Mouse (Mus musculus) midbrain, embryonic 11.5 days (tissue): Measurements from ENCODE around the gene Fnip2. TPM values are rescaled to one million over a fixed set of nuclear protein-coding genes. Genes with fewer than 3 reads are reported as not detected.

Experiments
- ATAC-seq: fragments of 200-750 bp; cut with Nextera tagmentation; 2 replicates; pipeline ENCODE4 v1.8.0; 2017; ENCODE audit warnings: moderate TSS enrichment, moderate library complexity; ENCODE audit not compliant: low FRiP score
- DNase-seq: peaks from one replicate; pipeline ENCODE4 v3.0.0; 2015; ENCODE audit warnings: low spot score; ENCODE audit errors: missing footprints
- H3K27ac ChIP-seq: fragments of 300-500 bp; sonication (generic); 2 replicates; pipeline ENCODE4 v1.5.1; 2014; ENCODE audit warnings: low read depth, low read length
- H3K27me3 ChIP-seq: fragments of 300-500 bp; sonication (generic); 2 replicates; pipeline ENCODE4 v1.6.1; 2014; ENCODE audit warnings: mild to moderate bottlenecking, low read length, moderate library complexity, mixed read lengths; ENCODE audit not compliant: control insufficient read depth, insufficient read depth
- H3K36me3 ChIP-seq: fragments of 300-500 bp; sonication (generic); 2 replicates; pipeline ENCODE4 v1.6.1; 2014; ENCODE audit warnings: mild to moderate bottlenecking, low read length, moderate library complexity, mixed read lengths; ENCODE audit not compliant: control insufficient read depth, insufficient read depth
- H3K4me1 ChIP-seq: fragments of 300-500 bp; sonication (generic); 2 replicates; pipeline ENCODE4 v1.6.1; 2014; ENCODE audit warnings: low read length; ENCODE audit not compliant: control insufficient read depth, insufficient read depth
- H3K4me2 ChIP-seq: fragments of 300-500 bp; sonication (generic); 2 replicates; pipeline ENCODE4 v1.6.1; 2014; ENCODE audit warnings: mild to moderate bottlenecking, moderate library complexity
- H3K4me3 ChIP-seq: fragments of 300-500 bp; sonication (generic); 2 replicates; pipeline ENCODE4 v1.5.1; 2014; ENCODE audit warnings: low read depth, low read length
- H3K9ac ChIP-seq: fragments of 300-500 bp; sonication (generic); 2 replicates; pipeline ENCODE4 v1.6.1; 2014; ENCODE audit warnings: low read length
- H3K9me3 ChIP-seq: fragments of 300-500 bp; sonication (generic); 2 replicates; pipeline ENCODE4 v1.6.1; 2016; ENCODE audit warnings: low read length; ENCODE audit not compliant: control insufficient read depth
- WGBS: fragments of 180-500 bp; shearing (Covaris S2); extraction: QIAGEN DNeasy Blood & Tissue Kit; methylation state at CpG from one replicate; pipeline ENCODE4 v1.1.7; 2014; 5-methylcytosine and 5-hydroxymethylcytosine counted together
- polyA plus RNA-seq: library from polyadenylated mRNA; unstranded; fragments of >200 nt; fragmentation: Nextera tagmentation; extraction: Ambion mirVana; gene quantifications from 2 replicates; pipeline ENCODE4 v1.2.1, GENCODE M21; 2014

Gene Fnip2
- polyA plus RNA-seq, 1 experiment from 2014 or later, result 4.9 TPM

- WGBS, result 95% methylated on average over 6 of the region's 6 CpGs
- no peaks in the 10 kb centered on the region for H3K36me3 ChIP-seq
- no peak overlapping the region for H3K4me3 ChIP-seq
- H3K27ac ChIP-seq, result no peak overlapping the region
- no peak overlapping the region for H3K4me2 ChIP-seq
- no peak overlapping the region for H3K9ac ChIP-seq
- H3K4me1 ChIP-seq, result no peaks in the 10 kb centered on the region
- no peaks in the 10 kb centered on the region for H3K9me3 ChIP-seq
- peak; percentile 41 for DNase-seq
- ATAC-seq, result no peak
- H3K27me3 ChIP-seq, result no peaks in the 10 kb centered on the region
Measured at GRCm38 (mm10) chr3:79555061-79555460, 12.5 kb downstream of the Fnip2 start.

GRCm38 (mm10) chr3:79553779-79554178 lies 13.8 kb downstream of the Fnip2 start:
- Histone ChIP-seq H3K4me1 (no peaks in the 10 kb centered on the region), H3K4me3 (no peak overlapping the region), H3K9me3 (no peaks in the 10 kb centered on the region), H3K36me3 (no peaks in the 10 kb centered on the region), H3K27me3 (no peaks in the 10 kb centered on the region), H3K4me2 (no peak overlapping the region), H3K9ac (no peak overlapping the region), H3K27ac (no peak overlapping the region)
- WGBS, result 92% methylated on average over 3 of the region's 3 CpGs
- ATAC-seq, result no peak
- DNase-seq, result no peak

GRCm38 (mm10) chr3:79551826-79552552 lies 15.6 kb downstream of the Fnip2 start:
- Histone ChIP-seq H3K4me2 (no peak overlapping the region), H3K27me3 (no peaks in the 10 kb centered on the region), H3K36me3 (no peaks in the 10 kb centered on the region), H3K9me3 (no peaks in the 10 kb centered on the region), H3K27ac (no peak overlapping the region), H3K4me3 (no peak overlapping the region), H3K9ac (no peak overlapping the region), H3K4me1 (no peaks in the 10 kb centered on the region)
- DNase-seq (no peak), ATAC-seq (no peak)
- WGBS, result 88% methylated on average over 10 of the region's 10 CpGs

- DNase-seq (no peak), ATAC-seq (no peak)
- Histone ChIP-seq H3K4me2 (no peak overlapping the region), H3K4me1 (no peaks in the 10 kb centered on the region), H3K9me3 (no peaks in the 10 kb centered on the region), H3K36me3 (no peaks in the 10 kb centered on the region), H3K4me3 (no peak overlapping the region), H3K27me3 (no peaks in the 10 kb centered on the region), H3K27ac (no peak overlapping the region), H3K9ac (no peak overlapping the region)
- WGBS, result 94% methylated on average over 8 of the region's 8 CpGs
Measured at GRCm38 (mm10) chr3:79549751-79550393, 17.7 kb downstream of the Fnip2 start.

GRCm38 (mm10) chr3:79548681-79549437 lies 18.7 kb downstream of the Fnip2 start:
- DNase-seq (no peak), ATAC-seq (no peak)
- H3K4me3 ChIP-seq, result no peak overlapping the region
- no peak overlapping the region for H3K27ac ChIP-seq
- H3K4me2 ChIP-seq, result no peak overlapping the region
- H3K4me1 ChIP-seq, result no peaks in the 10 kb centered on the region
- no peak overlapping the region for H3K9ac ChIP-seq
- H3K27me3 ChIP-seq, result no peaks in the 10 kb centered on the region
- H3K9me3 ChIP-seq, result no peaks in the 10 kb centered on the region
- WGBS, result 87% methylated on average over 17 of the region's 17 CpGs
- no peaks in the 10 kb centered on the region for H3K36me3 ChIP-seq

GRCm38 (mm10) chr3:79542585-79542984 lies 25.0 kb downstream of the Fnip2 start:
- Histone ChIP-seq H3K4me2 (no peak overlapping the region), H3K36me3 (no peaks in the 10 kb centered on the region), H3K27me3 (no peaks in the 10 kb centered on the region), H3K4me1 (no peaks in the 10 kb centered on the region), H3K9ac (no peak overlapping the region), H3K27ac (no peak overlapping the region), H3K4me3 (no peak overlapping the region), H3K9me3 (no peaks in the 10 kb centered on the region)
- DNase-seq (no peak), ATAC-seq (no peak)
- WGBS, result 46% methylated on average over 6 of the region's 6 CpGs

DNA sequence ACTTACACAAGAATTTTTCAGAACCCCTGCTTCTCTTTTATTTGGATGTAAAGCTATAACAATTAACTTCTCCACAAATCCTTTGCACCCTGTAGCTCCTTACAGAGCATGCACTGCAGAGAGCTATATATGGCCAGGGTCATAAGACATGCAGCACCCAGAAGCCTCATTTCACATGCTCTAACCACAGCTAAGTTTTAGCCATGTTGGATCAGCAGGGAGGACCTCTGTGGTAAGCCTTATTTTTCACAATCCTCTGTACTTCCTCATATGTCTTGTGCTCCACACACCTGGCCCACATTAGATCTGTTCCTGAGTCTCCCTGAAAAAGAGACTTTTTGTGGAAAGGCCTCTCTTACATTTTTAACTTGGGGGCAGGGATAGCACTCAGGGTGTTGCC lies 27.9 kb downstream of the Fnip2 start:
- Histone ChIP-seq H3K4me1 (no peaks in the 10 kb centered on the region), H3K9ac (no peak overlapping the region), H3K9me3 (no peaks in the 10 kb centered on the region), H3K27me3 (no peaks in the 10 kb centered on the region), H3K27ac (no peak overlapping the region), H3K4me2 (no peak overlapping the region), H3K36me3 (no peaks in the 10 kb centered on the region), H3K4me3 (no peak overlapping the region)
- DNase-seq (no peak), ATAC-seq (no peak)

GRCm38 (mm10) chr3:79539124-79539523 lies 28.5 kb downstream of the Fnip2 start:
- H3K4me2 ChIP-seq, result no peak overlapping the region
- ATAC-seq (no peak), DNase-seq (no peak)
- WGBS, result 90% methylated on average over 3 of the region's 3 CpGs
- no peak overlapping the region for H3K27ac ChIP-seq
- no peaks in the 10 kb centered on the region for H3K9me3 ChIP-seq
- H3K27me3 ChIP-seq, result no peaks in the 10 kb centered on the region
- no peaks in the 10 kb centered on the region for H3K4me1 ChIP-seq
- H3K36me3 ChIP-seq, result no peaks in the 10 kb centered on the region
- no peak overlapping the region for H3K9ac ChIP-seq
- H3K4me3 ChIP-seq, result no peak overlapping the region

- no peak overlapping the region for H3K27ac ChIP-seq
- 93% methylated on average over 3 of the region's 3 CpGs for WGBS
- H3K9ac ChIP-seq, result no peak overlapping the region
- H3K27me3 ChIP-seq, result no peaks in the 10 kb centered on the region
- no peaks in the 10 kb centered on the region for H3K4me1 ChIP-seq
- H3K4me3 ChIP-seq, result no peak overlapping the region
- H3K36me3 ChIP-seq, result no peaks in the 10 kb centered on the region
- no peak for DNase-seq
- H3K4me2 ChIP-seq, result no peak overlapping the region
- no peak for ATAC-seq
- no peaks in the 10 kb centered on the region for H3K9me3 ChIP-seq
Measured at GRCm38 (mm10) chr3:79538342-79538741, 29.3 kb downstream of the Fnip2 start.
